Mouse (Mus musculus): ENCODE measurements around the gene Trove2. TPM values are rescaled to one million over a fixed set of nuclear protein-coding genes. Genes with fewer than 3 reads are reported as not detected.

Gene Trove2
- polyA plus RNA-seq, 1 experiment from 2014 or later = 13.8 TPM

- Histone ChIP-seq H3K9me3 (ENCODE audit: control insufficient read depth, low read length) (no peaks in the 10 kb centered on the region), H3K4me1 (replicated peaks; ENCODE audit: control insufficient read depth, insufficient read depth, low read length) (no peaks in the 10 kb centered on the region), H3K36me3 (ENCODE audit: control insufficient read depth, insufficient read depth, low read length) (peaks cover 57% of the 10 kb centered on the region), H3K9ac (ENCODE audit: low read length) (no peak overlapping the region), H3K27ac (ENCODE audit: low read depth) (no peak overlapping the region), H3K4me2 (ENCODE audit: low read length) (no peak overlapping the region), H3K27me3 (replicated peaks; ENCODE audit: control insufficient read depth, insufficient read depth, low read length) (no peaks in the 10 kb centered on the region), H3K4me3 (ENCODE audit: low read depth, low read length) (no peak overlapping the region)
- ATAC-seq (replicated peaks; ENCODE audit: low FRiP score, low TSS enrichment, low read depth) (no peak), DNase-seq (ENCODE audit: low spot score) (no peak)
- 88% methylated on average over 10 of the region's 10 CpGs for WGBS
Observed at GRCm38 (mm10) chr1:143745871-143746270, 31.0 kb downstream of the Trove2 start.

GRCm38 (mm10) chr1:143742186-143742585 lies 34.7 kb downstream of the Trove2 start:
- no peak for DNase-seq (ENCODE audit: low spot score)

GRCm38 (mm10) chr1:143741331-143741730 lies 35.5 kb downstream of the Trove2 start:
- Histone ChIP-seq H3K9ac (ENCODE audit: low read length) (no peak overlapping the region), H3K27me3 (replicated peaks; ENCODE audit: control insufficient read depth, insufficient read depth, low read length) (no peaks in the 10 kb centered on the region), H3K27ac (ENCODE audit: low read depth) (no peak overlapping the region), H3K4me3 (ENCODE audit: low read depth, low read length) (no peak overlapping the region), H3K9me3 (ENCODE audit: control insufficient read depth, low read length) (no peaks in the 10 kb centered on the region), H3K36me3 (ENCODE audit: control insufficient read depth, insufficient read depth, low read length) (peaks cover 35% of the 10 kb centered on the region), H3K4me1 (replicated peaks; ENCODE audit: control insufficient read depth, insufficient read depth, low read length) (no peaks in the 10 kb centered on the region; the same call in 1 of the 2 replicates), H3K4me2 (ENCODE audit: low read length) (no peak overlapping the region)
- ATAC-seq (replicated peaks; ENCODE audit: low FRiP score, low TSS enrichment, low read depth) (no peak), DNase-seq (ENCODE audit: low spot score) (no peak)
- WGBS = 94% methylated on average over 5 of the region's 5 CpGs

More at GRCm38 (mm10) chr1:143742186-143742585, 34.7 kb downstream of the Trove2 start:
- H3K9me3 ChIP-seq (ENCODE audit: control insufficient read depth, low read length) = no peaks in the 10 kb centered on the region
- H3K27ac ChIP-seq (ENCODE audit: low read depth) = no peak overlapping the region
- peaks cover 42% of the 10 kb centered on the region for H3K36me3 ChIP-seq (ENCODE audit: control insufficient read depth, insufficient read depth, low read length)
- H3K4me3 ChIP-seq (ENCODE audit: low read depth, low read length) = no peak overlapping the region
- H3K9ac ChIP-seq (ENCODE audit: low read length) = no peak overlapping the region
- WGBS = 94% methylated on average over 6 of the region's 6 CpGs
- H3K27me3 ChIP-seq (replicated peaks; ENCODE audit: control insufficient read depth, insufficient read depth, low read length) = no peaks in the 10 kb centered on the region
- ATAC-seq (replicated peaks; ENCODE audit: low FRiP score, low TSS enrichment, low read depth) = no peak
- H3K4me1 ChIP-seq (replicated peaks; ENCODE audit: control insufficient read depth, insufficient read depth, low read length) = no peaks in the 10 kb centered on the region; the same call in 1 of the 2 replicates
- no peak overlapping the region for H3K4me2 ChIP-seq (ENCODE audit: low read length)

GRCm38 (mm10) chr1:143740581-143740980 lies 36.3 kb downstream of the Trove2 start:
- no peak overlapping the region for H3K9ac ChIP-seq (ENCODE audit: low read length)
- peaks cover 29% of the 10 kb centered on the region for H3K36me3 ChIP-seq (ENCODE audit: control insufficient read depth, insufficient read depth, low read length)
- no peaks in the 10 kb centered on the region; the same call in 1 of the 2 replicates for H3K4me1 ChIP-seq (replicated peaks; ENCODE audit: control insufficient read depth, insufficient read depth, low read length)
- no peak overlapping the region for H3K27ac ChIP-seq (ENCODE audit: low read depth)
- no peak overlapping the region for H3K4me3 ChIP-seq (ENCODE audit: low read depth, low read length)
- no peak for ATAC-seq (replicated peaks; ENCODE audit: low FRiP score, low TSS enrichment, low read depth)
- WGBS = 89% methylated on average over 10 of the region's 10 CpGs
- no peaks in the 10 kb centered on the region for H3K27me3 ChIP-seq (replicated peaks; ENCODE audit: control insufficient read depth, insufficient read depth, low read length)
- H3K9me3 ChIP-seq (ENCODE audit: control insufficient read depth, low read length) = no peaks in the 10 kb centered on the region
- DNase-seq (ENCODE audit: low spot score) = no peak
- peak overlapping the region; percentile 71 for H3K4me2 ChIP-seq (ENCODE audit: low read length)

- Histone ChIP-seq H3K27ac (ENCODE audit: low read depth) (peak overlapping the region; percentile 14), H3K4me1 (replicated peaks; ENCODE audit: control insufficient read depth, insufficient read depth, low read length) (no peaks in the 10 kb centered on the region; the same call in 1 of the 2 replicates), H3K9me3 (ENCODE audit: control insufficient read depth, low read length) (no peaks in the 10 kb centered on the region), H3K9ac (ENCODE audit: low read length) (peak overlapping the region; percentile 75), H3K4me3 (ENCODE audit: low read depth, low read length) (peak overlapping the region; percentile 72), H3K4me2 (ENCODE audit: low read length) (peak overlapping the region; percentile 71), H3K27me3 (replicated peaks; ENCODE audit: control insufficient read depth, insufficient read depth, low read length) (no peaks in the 10 kb centered on the region), H3K36me3 (ENCODE audit: control insufficient read depth, insufficient read depth, low read length) (peaks cover 20% of the 10 kb centered on the region)
- peak; percentile 89 for ATAC-seq (replicated peaks; ENCODE audit: low FRiP score, low TSS enrichment, low read depth)
- under 1% methylated on average over 70 of the region's 71 CpGs for WGBS
- peak; percentile 92 for DNase-seq (ENCODE audit: low spot score)
Observed at GRCm38 (mm10) chr1:143739361-143740350, 37.2 kb downstream of the Trove2 start.

GRCm38 (mm10) chr1:143738811-143739210 lies 38.1 kb downstream of the Trove2 start:
- H3K27ac ChIP-seq (ENCODE audit: low read depth) = no peak overlapping the region
- DNase-seq (ENCODE audit: low spot score) = peak; percentile 52

GRCm38 (mm10) chr1:143733914-143734410 lies 42.9 kb downstream of the Trove2 start:
- Histone ChIP-seq H3K36me3 (ENCODE audit: control insufficient read depth, insufficient read depth, low read length) (no peaks in the 10 kb centered on the region), H3K9me3 (ENCODE audit: control insufficient read depth, low read length) (no peaks in the 10 kb centered on the region), H3K4me1 (replicated peaks; ENCODE audit: control insufficient read depth, insufficient read depth, low read length) (no peaks in the 10 kb centered on the region; the same call in 1 of the 2 replicates), H3K9ac (ENCODE audit: low read length) (no peak overlapping the region), H3K27me3 (replicated peaks; ENCODE audit: control insufficient read depth, insufficient read depth, low read length) (no peaks in the 10 kb centered on the region), H3K4me3 (ENCODE audit: low read depth, low read length) (no peak overlapping the region), H3K4me2 (ENCODE audit: low read length) (no peak overlapping the region), H3K27ac (ENCODE audit: low read depth) (no peak overlapping the region)
- ATAC-seq (replicated peaks; ENCODE audit: low FRiP score, low TSS enrichment, low read depth) (no peak), DNase-seq (ENCODE audit: low spot score) (no peak)
- WGBS = 79% methylated on average over 5 of the region's 5 CpGs

More at GRCm38 (mm10) chr1:143738811-143739210, 38.1 kb downstream of the Trove2 start:
- peak overlapping the region; percentile 72 for H3K4me3 ChIP-seq (ENCODE audit: low read depth, low read length)
- no peaks in the 10 kb centered on the region for H3K27me3 ChIP-seq (replicated peaks; ENCODE audit: control insufficient read depth, insufficient read depth, low read length)
- 26% methylated on average over 10 of the region's 11 CpGs for WGBS
- ATAC-seq (replicated peaks; ENCODE audit: low FRiP score, low TSS enrichment, low read depth) = peak; percentile 36; the same call in 1 of the 2 replicates
- H3K9ac ChIP-seq (ENCODE audit: low read length) = peak overlapping the region; percentile 75
- H3K9me3 ChIP-seq (ENCODE audit: control insufficient read depth, low read length) = no peaks in the 10 kb centered on the region
- H3K36me3 ChIP-seq (ENCODE audit: control insufficient read depth, insufficient read depth, low read length) = peaks cover 19% of the 10 kb centered on the region
- H3K4me2 ChIP-seq (ENCODE audit: low read length) = peak overlapping the region; percentile 71
- no peaks in the 10 kb centered on the region; the same call in 1 of the 2 replicates for H3K4me1 ChIP-seq (replicated peaks; ENCODE audit: control insufficient read depth, insufficient read depth, low read length)

- H3K4me1 ChIP-seq (replicated peaks; ENCODE audit: control insufficient read depth, insufficient read depth, low read length) = no peaks in the 10 kb centered on the region
- H3K9me3 ChIP-seq (ENCODE audit: control insufficient read depth, low read length) = no peaks in the 10 kb centered on the region
- no peak overlapping the region for H3K27ac ChIP-seq (ENCODE audit: low read depth)
- H3K27me3 ChIP-seq (replicated peaks; ENCODE audit: control insufficient read depth, insufficient read depth, low read length) = no peaks in the 10 kb centered on the region
- WGBS = 56% methylated on average over 4 of the region's 4 CpGs
- no peak for ATAC-seq (replicated peaks; ENCODE audit: low FRiP score, low TSS enrichment, low read depth)
- no peak for DNase-seq (ENCODE audit: low spot score)
- no peak overlapping the region for H3K4me2 ChIP-seq (ENCODE audit: low read length)
- H3K4me3 ChIP-seq (ENCODE audit: low read depth, low read length) = no peak overlapping the region
- no peak overlapping the region for H3K9ac ChIP-seq (ENCODE audit: low read length)
- H3K36me3 ChIP-seq (ENCODE audit: control insufficient read depth, insufficient read depth, low read length) = no peaks in the 10 kb centered on the region
Observed at GRCm38 (mm10) chr1:143731691-143732090, 45.2 kb downstream of the Trove2 start.

Data from intestine, embryonic 14.5 days (tissue).